Mouse (Mus musculus): ENCODE data around the gene Tmem189. TPM values are rescaled to one million over a fixed set of nuclear protein-coding genes. Genes with fewer than 3 reads are reported as not detected.
A peak's percentile ranks its signal among the peaks of the same experiment; 100 is the strongest.
"Not testable (repeated sequence)": the region's sequence is repeated elsewhere in the genome, so short reads cannot be mapped to it uniquely, and the experiment has no call there.

Tmem189 gene
- polyA plus RNA-seq, 1 experiment from 2014 or later, result 53.8 TPM

DNA sequence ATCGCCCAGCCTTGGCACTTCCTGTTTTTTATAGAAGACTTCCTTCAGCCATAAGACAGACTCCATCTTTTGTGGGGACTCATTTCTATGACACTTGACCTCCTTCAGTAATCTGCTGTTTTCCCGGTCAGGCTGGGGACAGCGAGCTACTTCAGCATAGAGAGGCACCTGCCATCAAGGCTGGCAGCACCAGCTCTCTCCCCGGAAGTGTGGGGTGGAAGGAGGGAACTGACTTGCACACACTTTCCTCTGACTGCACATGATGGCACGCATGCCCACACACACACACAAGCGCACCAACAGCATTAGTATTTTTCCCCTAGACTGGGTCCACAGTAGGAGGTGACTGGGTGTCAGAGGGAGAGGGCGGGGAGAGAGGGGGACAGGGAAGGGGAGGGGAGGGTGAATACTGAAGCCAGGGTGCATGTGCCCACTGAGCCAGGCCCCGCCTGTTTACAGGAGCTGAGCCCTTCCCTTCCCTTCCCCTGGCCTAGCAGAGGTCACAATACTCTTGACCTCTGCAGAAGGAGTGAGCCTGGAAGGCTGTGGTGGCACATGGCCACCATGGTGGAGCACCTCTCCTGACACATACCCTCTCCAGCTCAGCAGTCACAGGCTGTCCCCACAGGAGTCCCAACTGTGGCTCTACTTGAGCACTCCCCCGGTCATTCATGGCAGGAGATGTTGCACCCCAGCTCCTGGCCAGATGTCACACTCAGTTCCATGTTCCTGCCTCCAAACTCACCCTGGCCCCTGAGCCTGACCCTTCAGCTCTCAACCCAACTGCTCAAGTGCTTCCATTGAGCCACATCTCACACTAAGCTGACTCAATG lies 68.2 kb downstream of the Tmem189 start:
- DNase-seq (ENCODE audit: low spot score), result no peak
- Histone ChIP-seq H3K4me1 (peaks cover 61% of the 10 kb centered on the region), H3K36me3 (peaks cover 37% of the 10 kb centered on the region), H3K27me3 (ENCODE audit: insufficient read depth, poor library complexity, severe bottlenecking) (no peaks in the 10 kb centered on the region), H3K9me3 (no peaks in the 10 kb centered on the region), H3K27ac (peak overlapping the region; percentile 65), H3K4me3 (no peak overlapping the region)
- WGBS, result 72% methylated on average over 9 of the region's 9 CpGs

DNA sequence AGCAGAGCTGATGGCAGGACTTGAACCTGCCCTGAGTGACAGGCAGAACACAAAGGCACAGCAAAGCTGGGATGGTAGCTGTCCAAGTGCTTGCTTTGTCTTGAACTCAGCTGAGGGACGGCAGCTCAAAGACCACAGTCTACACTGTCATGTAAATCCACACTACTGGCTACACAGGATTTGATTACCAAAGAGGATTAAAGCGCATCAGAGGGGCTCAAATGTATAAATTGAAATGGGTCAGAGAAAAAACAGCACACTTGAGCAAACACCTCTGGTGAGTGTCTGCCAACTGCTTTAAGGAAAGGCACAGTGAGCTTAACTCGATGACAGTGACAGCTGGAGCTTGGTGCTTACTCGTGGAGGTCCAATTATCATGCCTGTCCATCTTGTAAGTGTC lies 72.2 kb downstream of the Tmem189 start:
- no peak overlapping the region for H3K4me3 ChIP-seq
- H3K36me3 ChIP-seq, result peaks cover 74% of the 10 kb centered on the region
- H3K4me1 ChIP-seq, result peaks cover 42% of the 10 kb centered on the region
- H3K9me3 ChIP-seq, result no peaks in the 10 kb centered on the region; the same call in 1 of the 2 replicates
- 57% methylated on average over 4 of the region's 4 CpGs for WGBS
- H3K27me3 ChIP-seq (ENCODE audit: insufficient read depth, poor library complexity, severe bottlenecking), result no peaks in the 10 kb centered on the region
- DNase-seq (ENCODE audit: low spot score), result no peak
- no peak overlapping the region for H3K27ac ChIP-seq

GRCm38 (mm10) chr2:167617034-167617433 lies 72.6 kb downstream of the Tmem189 start:
- WGBS, result 82% methylated on average over 3 of the region's 3 CpGs
- Histone ChIP-seq H3K4me3 (no peak overlapping the region), H3K27me3 (ENCODE audit: insufficient read depth, poor library complexity, severe bottlenecking) (no peaks in the 10 kb centered on the region), H3K9me3 (no peaks in the 10 kb centered on the region; the same call in 1 of the 2 replicates), H3K36me3 (peaks cover 79% of the 10 kb centered on the region), H3K4me1 (peaks cover 38% of the 10 kb centered on the region), H3K27ac (no peak overlapping the region)
- no peak for DNase-seq (ENCODE audit: low spot score)

DNA sequence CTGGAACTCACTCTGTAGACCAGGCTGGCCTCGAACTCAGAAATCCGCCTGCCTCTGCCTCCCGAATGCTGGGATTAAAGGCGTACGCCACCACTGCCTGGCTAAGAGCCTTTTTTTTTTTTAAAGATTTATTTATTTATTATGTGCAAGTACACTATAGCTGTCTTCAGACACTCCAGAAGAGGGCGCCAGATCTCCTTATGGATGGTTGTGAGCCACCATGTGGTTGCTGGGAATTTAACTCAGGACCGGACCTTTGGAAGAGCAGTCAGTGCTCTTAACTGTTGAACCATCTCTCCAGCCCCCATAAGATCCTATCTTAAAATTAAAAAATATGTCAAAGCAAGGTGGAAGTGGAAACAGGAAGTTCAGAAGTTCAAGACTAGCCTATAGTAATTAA lies 76.3 kb downstream of the Tmem189 start:
- not testable (repeated sequence) for DNase-seq (ENCODE audit: low spot score); H3K27ac ChIP-seq; H3K27me3 ChIP-seq (ENCODE audit: insufficient read depth, poor library complexity, severe bottlenecking); H3K4me3 ChIP-seq; H3K9me3 ChIP-seq
- Histone ChIP-seq H3K36me3 (peaks cover 90% of the 10 kb centered on the region), H3K4me1 (peaks cover 31% of the 10 kb centered on the region)
- 94% methylated on average over 7 of the region's 7 CpGs for WGBS

DNA sequence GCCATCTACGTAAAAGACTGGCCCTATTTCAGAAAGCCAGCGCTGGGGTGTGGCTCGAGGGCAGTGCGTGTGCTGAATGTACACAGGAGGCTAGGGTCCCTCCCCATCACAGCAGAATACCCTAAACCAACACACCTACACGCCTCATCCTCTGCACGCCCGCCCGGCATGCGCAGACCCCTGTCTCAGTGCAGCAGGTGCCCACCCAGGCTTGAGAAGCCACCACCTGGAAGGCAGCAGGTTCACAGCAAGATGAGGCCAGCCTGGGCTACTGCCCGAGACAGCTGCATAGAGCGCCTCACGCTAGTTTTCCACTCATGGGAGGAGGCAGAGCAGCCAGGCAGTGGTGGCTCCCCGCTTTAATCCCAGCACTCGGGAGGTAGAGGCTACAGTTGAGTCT lies 77.5 kb downstream of the Tmem189 start:
- 93% methylated on average over 14 of the region's 14 CpGs for WGBS
- no peaks in the 10 kb centered on the region for H3K27me3 ChIP-seq (ENCODE audit: insufficient read depth, poor library complexity, severe bottlenecking)
- H3K4me1 ChIP-seq, result peaks cover 28% of the 10 kb centered on the region
- DNase-seq (ENCODE audit: low spot score), result no peak
- H3K27ac ChIP-seq, result no peak overlapping the region
- no peak overlapping the region for H3K4me3 ChIP-seq
- peaks cover 85% of the 10 kb centered on the region for H3K36me3 ChIP-seq
- H3K9me3 ChIP-seq, result no peaks in the 10 kb centered on the region; the same call in 1 of the 2 replicates

- H3K9me3 ChIP-seq, result no peaks in the 10 kb centered on the region; the same call in 1 of the 2 replicates
- WGBS, result 80% methylated on average over 10 of the region's 10 CpGs
- no peak for DNase-seq (ENCODE audit: low spot score)
- no peak overlapping the region for H3K4me3 ChIP-seq
- H3K27ac ChIP-seq, result no peak overlapping the region
- peaks cover 32% of the 10 kb centered on the region for H3K4me1 ChIP-seq
- H3K36me3 ChIP-seq, result peaks cover 85% of the 10 kb centered on the region
- H3K27me3 ChIP-seq (ENCODE audit: insufficient read depth, poor library complexity, severe bottlenecking), result no peaks in the 10 kb centered on the region
Observed at GRCm38 (mm10) chr2:167611287-167611686, 78.3 kb downstream of the Tmem189 start.

- H3K27me3 ChIP-seq (ENCODE audit: insufficient read depth, poor library complexity, severe bottlenecking), result peaks cover 18% of the 10 kb centered on the region; the same call in 1 of the 2 replicates
- no peak for DNase-seq (ENCODE audit: low spot score)
- H3K4me1 ChIP-seq, result peaks cover 48% of the 10 kb centered on the region
- 74% methylated on average over 4 of the region's 4 CpGs for WGBS
- H3K4me3 ChIP-seq, result no peak overlapping the region
- peak overlapping the region; percentile 42; the same call in 1 of the 2 replicates for H3K27ac ChIP-seq
- H3K9me3 ChIP-seq, result no peaks in the 10 kb centered on the region
- H3K36me3 ChIP-seq, result peaks cover 42% of the 10 kb centered on the region
Observed at GRCm38 (mm10) chr2:167606745-167607123, 82.9 kb downstream of the Tmem189 start.

GRCm38 (mm10) chr2:167605817-167606744 lies 83.5 kb downstream of the Tmem189 start:
- Histone ChIP-seq H3K27ac (peak overlapping the region; percentile 42; the same call in 1 of the 2 replicates), H3K9me3 (no peaks in the 10 kb centered on the region), H3K4me1 (peaks cover 43% of the 10 kb centered on the region), H3K27me3 (ENCODE audit: insufficient read depth, poor library complexity, severe bottlenecking) (peaks cover 23% of the 10 kb centered on the region; the same call in 1 of the 2 replicates), H3K36me3 (peaks cover 36% of the 10 kb centered on the region), H3K4me3 (no peak overlapping the region)
- 67% methylated on average over 17 of the region's 17 CpGs for WGBS
- no peak for DNase-seq (ENCODE audit: low spot score)

DNA sequence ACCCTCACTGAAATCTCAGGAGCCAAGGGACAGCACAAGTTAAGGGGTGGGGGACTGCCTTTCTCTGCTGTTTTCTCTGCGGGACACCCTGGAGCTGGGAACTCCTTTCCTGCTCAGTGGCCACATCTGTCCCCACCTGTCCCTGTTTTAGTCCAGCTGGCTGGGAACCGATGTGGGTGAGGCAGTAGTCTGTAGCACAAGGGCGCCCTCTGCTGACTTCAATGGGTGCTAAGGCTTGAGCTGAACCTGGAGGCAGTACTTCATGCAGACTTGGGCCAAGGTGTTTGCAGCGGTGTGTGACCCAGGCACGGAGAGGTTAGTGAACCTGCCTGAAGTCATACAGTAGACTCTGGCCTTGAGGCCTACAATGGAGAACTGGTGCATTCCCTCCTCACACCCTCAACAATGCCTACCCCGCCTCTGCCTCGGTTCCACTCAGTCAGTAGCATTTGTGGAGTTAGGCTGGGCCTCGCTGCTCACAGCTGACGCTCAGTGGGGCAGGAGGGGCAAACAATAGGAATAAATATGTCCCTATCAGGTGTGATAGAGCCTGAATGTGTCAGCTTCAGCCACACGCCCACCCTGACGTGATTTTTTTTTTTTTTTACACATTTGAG lies 84.3 kb downstream of the Tmem189 start:
- Histone ChIP-seq H3K4me3 (no peak overlapping the region), H3K9me3 (no peaks in the 10 kb centered on the region), H3K27me3 (ENCODE audit: insufficient read depth, poor library complexity, severe bottlenecking) (peaks cover 31% of the 10 kb centered on the region; the same call in 1 of the 2 replicates), H3K4me1 (peaks cover 50% of the 10 kb centered on the region), H3K36me3 (peaks cover 30% of the 10 kb centered on the region), H3K27ac (peak overlapping the region; percentile 30; the same call in 1 of the 2 replicates)
- 21% methylated on average over 11 of the region's 11 CpGs for WGBS
- DNase-seq (ENCODE audit: low spot score), result peak; percentile 94

- peaks cover 40% of the 10 kb centered on the region; the same call in 1 of the 2 replicates for H3K27me3 ChIP-seq (ENCODE audit: insufficient read depth, poor library complexity, severe bottlenecking)
- no peaks in the 10 kb centered on the region for H3K9me3 ChIP-seq
- H3K27ac ChIP-seq, result 0 out of 2 replicates have a peak overlapping the region, but pooled peaks have one; percentile 23
- no peak overlapping the region for H3K4me3 ChIP-seq
- H3K36me3 ChIP-seq, result peaks cover 17% of the 10 kb centered on the region
- 27% methylated on average over 5 of the region's 5 CpGs for WGBS
- no peak for DNase-seq (ENCODE audit: low spot score)
- H3K4me1 ChIP-seq, result peaks cover 47% of the 10 kb centered on the region
Observed at GRCm38 (mm10) chr2:167602978-167603377, 86.6 kb downstream of the Tmem189 start.

- peaks cover 49% of the 10 kb centered on the region for H3K4me1 ChIP-seq
- no peak overlapping the region for H3K27ac ChIP-seq
- no peak for DNase-seq (ENCODE audit: low spot score)
- no peaks in the 10 kb centered on the region for H3K9me3 ChIP-seq
- WGBS, result 89% methylated on average over 2 of the region's 2 CpGs
- no peak overlapping the region for H3K4me3 ChIP-seq
- peaks cover 14% of the 10 kb centered on the region for H3K36me3 ChIP-seq
- peaks cover 42% of the 10 kb centered on the region; the same call in 1 of the 2 replicates for H3K27me3 ChIP-seq (ENCODE audit: insufficient read depth, poor library complexity, severe bottlenecking)
Observed at GRCm38 (mm10) chr2:167602364-167602763, 87.3 kb downstream of the Tmem189 start.

DNA sequence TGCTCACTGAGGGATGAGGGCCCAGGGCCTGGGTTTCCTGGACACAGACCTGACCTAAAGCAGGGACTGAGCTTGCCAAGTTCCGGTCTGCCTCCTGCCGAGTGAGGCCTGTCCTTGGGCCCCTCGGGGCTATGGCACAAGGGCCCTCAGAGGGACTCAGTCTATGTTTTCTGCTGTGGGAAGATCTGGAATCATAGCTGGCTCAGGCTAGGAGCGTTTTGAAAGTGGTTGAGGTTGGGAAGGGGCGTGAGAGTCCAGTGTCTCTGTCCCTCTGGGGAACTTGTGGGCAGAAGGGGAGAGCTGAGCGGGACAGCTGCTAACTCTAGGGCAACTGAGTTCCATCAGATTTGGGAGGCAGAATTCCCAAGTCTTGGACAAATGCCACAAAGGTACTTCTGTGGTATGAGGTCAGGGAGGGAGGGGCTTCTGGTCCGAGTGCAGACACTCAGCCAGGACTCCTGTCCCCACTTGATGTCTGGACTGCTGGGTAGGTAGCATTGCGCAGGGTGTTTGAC lies 89.1 kb downstream of the Tmem189 start:
- peaks cover 42% of the 10 kb centered on the region; the same call in 1 of the 2 replicates for H3K27me3 ChIP-seq (ENCODE audit: insufficient read depth, poor library complexity, severe bottlenecking)
- no peak overlapping the region for H3K4me3 ChIP-seq
- no peaks in the 10 kb centered on the region for H3K36me3 ChIP-seq
- H3K27ac ChIP-seq, result peak overlapping the region; percentile 63; the same call in 1 of the 2 replicates
- WGBS, result 61% methylated on average over 8 of the region's 8 CpGs
- H3K4me1 ChIP-seq, result peaks cover 51% of the 10 kb centered on the region
- H3K9me3 ChIP-seq, result no peaks in the 10 kb centered on the region
- no peak for DNase-seq (ENCODE audit: low spot score)
